Mouse (Mus musculus) bone marrow, adult 2 months (tissue): ENCODE data around the gene Yif1a.

Experiments used
- CTCF ChIP-seq: fragments of 200-500 bp; IDR thresholded peaks from 2 replicates; pipeline ENCODE4 v1.5.1; 2011; ENCODE audit warnings: low read length, control low read depth; ENCODE audit not compliant: control insufficient read depth, insufficient read depth
- POLR2A ChIP-seq: fragments of 200-500 bp; IDR thresholded peaks from 2 replicates; pipeline ENCODE4 v1.6.1; 2011; ENCODE audit warnings: low read depth, mild to moderate bottlenecking, control low read depth, low read length, borderline replicate concordance; ENCODE audit not compliant: control insufficient read depth

DNA sequence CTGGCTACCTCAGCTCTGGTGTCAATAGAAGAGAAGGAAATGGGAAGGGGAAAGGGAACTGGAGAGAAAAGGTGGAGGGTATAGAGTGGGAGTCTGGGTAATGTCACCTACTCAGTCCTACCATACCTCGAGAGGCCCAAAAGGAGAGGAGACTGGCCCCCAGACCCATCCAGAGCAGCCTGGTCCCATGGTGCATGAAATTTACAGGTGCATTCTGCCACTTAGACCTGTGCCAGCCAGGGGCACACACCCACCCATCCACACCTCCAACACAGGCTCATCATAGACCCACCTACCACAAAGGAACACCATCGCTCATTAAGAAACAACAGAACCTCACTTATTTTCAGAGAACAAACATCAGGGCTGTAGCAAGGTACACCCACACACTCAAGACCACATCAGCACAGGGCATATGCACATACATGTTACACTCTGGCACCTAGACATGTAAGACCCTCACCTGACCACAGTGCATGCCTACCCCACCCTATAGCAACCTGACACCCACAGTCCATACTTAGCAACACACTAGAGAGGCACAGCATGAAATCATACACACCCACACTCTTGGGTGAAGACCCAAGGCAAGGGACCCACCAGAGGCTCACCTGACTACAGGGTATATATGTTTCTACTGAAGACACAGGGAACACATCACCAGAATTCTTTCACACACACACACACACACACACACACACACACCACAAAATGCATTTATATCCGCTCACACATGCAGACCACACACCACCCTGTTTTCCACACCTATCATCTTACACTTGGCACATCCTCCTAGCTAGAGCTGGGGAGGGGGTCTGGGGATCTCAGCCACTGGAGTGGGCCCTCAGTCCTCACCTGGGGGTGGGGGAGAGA lies 4.1 kb upstream of the Yif1a start:
- TF ChIP-seq CTCF (no peak), POLR2A (no peak)
